Mouse (Mus musculus) erythroblast, embryonic 14.5 days (primary cell): ENCODE results near the gene Dab1.

ENCODE experiments used
- GATA1 ChIP-seq: IDR thresholded peaks from 2 replicates; pipeline ENCODE4 v1.6.1; 2012; ENCODE audit warnings: low read length, inconsistent platforms, mixed read lengths
- TAL1 ChIP-seq: IDR thresholded peaks from 3 replicates; pipeline ENCODE4 v1.6.1; 2012; ENCODE audit warnings: low read length, inconsistent platforms, mixed read lengths

DNA sequence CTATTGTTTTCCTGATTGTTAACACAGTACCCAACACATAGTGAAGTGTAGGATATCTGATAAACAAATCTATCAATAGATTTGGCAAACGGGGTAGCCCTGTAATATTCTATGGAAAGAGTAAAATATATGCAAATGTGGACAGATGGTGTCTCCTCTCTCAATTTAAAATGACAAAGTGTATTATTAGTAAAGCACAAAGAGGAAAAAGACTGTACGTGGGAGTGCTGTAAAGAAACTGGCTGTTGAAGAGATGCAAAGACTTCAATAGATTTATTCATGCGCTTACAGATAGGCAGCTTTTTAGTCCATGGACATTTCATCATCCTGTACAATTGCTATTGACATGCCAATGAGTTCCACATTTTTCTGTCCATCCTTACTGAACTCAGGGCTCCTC, 558.9 kb downstream of the Dab1 start:
- no peak for TF ChIP-seq GATA1
- no peak for TF ChIP-seq TAL1
